Mouse (Mus musculus) splenic B cell, adult 2 months (primary cell): ENCODE data around the gene Gm20388.
A peak's percentile ranks its signal among the peaks of the same experiment; 100 is the strongest.

Source experiments
- DNase-seq: peaks from one replicate; pipeline ENCODE4 v3.0.0-alpha.2; 2011; ENCODE audit warnings: low read depth, low spot score
- H3K27me3 ChIP-seq: 2 replicates; pipeline ENCODE4 v1.6.1; 2012; ENCODE audit warnings: mild to moderate bottlenecking, low read length, moderate library complexity, mixed read lengths; ENCODE audit not compliant: control insufficient read depth, poor library complexity, insufficient read depth, severe bottlenecking
- H3K36me3 ChIP-seq: 2 replicates; pipeline ENCODE4 v1.6.1; 2012; ENCODE audit warnings: mild to moderate bottlenecking, low read length, moderate library complexity, mixed read lengths; ENCODE audit not compliant: control insufficient read depth, poor library complexity, insufficient read depth, severe bottlenecking

Gene Gm20388

DNA sequence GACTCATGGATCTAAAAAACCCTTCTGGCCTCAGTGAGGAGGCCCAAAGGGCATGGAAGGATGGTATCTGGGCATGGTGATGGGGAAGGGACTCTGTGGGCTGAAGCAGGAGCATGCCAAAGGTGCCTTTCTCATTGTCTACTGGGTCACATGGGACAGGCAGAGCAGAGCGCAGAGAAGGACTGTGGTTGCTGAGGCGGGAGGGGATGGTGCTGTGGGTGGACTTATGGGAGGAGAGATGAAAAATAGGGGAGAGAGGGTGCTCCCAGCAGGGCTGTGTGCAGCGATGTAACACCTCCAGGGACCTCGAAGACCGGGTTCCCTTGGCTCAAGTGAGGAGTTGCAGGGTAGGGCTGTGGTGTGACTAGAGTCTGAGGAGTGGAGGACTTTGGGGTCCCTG, 281.5 kb downstream of the Gm20388 start:
- H3K36me3 ChIP-seq: no peaks in the 10 kb centered on the region
- DNase-seq: no peak
- no peaks in the 10 kb centered on the region for H3K27me3 ChIP-seq

DNA sequence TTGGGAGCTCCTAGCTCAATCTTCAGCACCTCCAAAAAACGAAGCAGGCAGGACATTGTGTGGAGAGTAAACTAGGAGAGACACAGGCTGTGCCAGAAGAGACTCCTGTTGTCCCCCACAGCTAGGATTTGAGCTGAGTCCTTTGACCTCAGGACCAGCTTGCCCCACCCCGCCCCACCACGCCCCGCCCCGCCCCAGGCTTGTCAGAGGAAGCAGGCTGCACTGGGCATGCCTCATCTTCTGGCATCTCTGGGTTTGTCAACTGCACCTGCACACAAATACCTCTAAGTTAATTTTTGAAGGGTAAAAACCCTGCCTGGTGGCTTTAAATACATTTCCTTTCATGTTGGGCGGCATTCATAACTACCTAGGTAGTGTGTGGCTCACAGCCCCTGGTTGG, 290.7 kb downstream of the Gm20388 start:
- Histone ChIP-seq H3K27me3 (no peaks in the 10 kb centered on the region), H3K36me3 (no peaks in the 10 kb centered on the region)
- no peak for DNase-seq

DNA sequence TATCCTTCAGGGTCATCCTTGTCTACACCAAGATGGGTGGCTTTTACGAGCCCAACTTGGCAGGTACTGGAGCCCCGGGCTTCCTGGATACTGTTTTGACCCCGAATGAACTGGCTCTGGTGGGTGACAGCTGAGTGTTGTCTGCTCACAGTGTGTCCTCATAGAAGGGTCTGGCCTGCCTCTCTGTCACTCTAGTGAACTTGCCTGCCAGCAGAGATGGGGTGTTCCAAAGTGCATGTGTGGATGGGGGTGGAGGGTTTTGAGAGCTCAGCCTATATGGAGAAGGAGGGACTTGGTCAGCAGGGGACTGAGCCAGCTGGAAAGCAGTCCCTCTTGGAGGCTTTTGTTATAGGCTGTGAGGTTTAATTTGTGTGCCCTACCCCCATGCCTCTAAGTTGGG, 291.9 kb downstream of the Gm20388 start:
- DNase-seq: no peak
- Histone ChIP-seq H3K36me3 (no peaks in the 10 kb centered on the region), H3K27me3 (no peaks in the 10 kb centered on the region)

DNA sequence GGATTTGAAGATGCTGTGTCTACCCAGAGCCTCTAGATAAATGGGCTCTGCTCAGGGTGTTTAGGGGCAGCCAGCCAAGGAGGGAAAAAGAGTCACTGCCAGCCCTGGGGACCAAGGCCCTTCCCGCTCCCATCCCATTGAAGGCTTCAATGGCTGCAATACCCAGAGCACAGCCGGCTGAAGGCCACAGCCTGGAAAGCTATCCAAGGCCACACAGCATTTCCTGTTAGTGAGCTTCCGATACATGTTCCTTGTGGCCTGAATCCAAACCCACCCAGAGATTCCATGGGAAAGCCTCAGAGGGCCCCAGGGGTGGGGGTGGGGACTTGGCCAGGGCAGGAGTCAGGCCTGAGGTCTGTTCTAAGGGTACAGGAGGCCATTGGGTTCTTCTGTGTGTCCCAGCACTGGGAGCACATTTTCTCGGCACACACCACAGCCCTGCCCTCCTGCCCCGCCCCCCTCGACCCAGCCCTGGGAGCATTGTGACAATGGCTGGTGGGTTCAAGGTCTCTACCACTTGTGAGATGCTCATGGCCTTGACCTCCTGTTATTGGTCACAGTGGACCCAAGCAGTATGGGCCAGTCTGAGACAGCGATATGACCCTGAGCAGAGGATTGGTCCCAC, 294.2 kb downstream of the Gm20388 start:
- Histone ChIP-seq H3K27me3 (no peaks in the 10 kb centered on the region), H3K36me3 (no peaks in the 10 kb centered on the region)
- DNase-seq: no peak

DNA sequence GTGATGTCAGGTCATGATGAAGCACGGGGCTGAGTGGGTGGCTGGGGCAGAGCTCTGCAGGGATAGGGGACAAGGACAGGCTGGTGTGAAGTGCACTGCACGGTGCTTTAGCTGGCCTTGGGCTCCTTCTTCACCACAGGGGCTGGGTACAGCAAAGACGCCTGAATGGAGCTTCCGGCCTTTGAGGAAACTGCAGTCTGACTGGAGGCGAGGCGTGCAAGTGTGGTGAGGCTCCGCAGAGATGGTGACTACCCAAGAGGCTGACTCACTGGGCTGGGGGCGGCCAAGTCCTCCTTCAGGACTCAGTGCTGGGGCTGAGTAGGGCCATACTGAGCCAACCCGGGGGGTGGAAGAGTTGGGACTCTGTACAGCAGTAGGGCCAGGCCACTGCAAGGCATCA, 295.3 kb downstream of the Gm20388 start:
- H3K27me3 ChIP-seq: no peaks in the 10 kb centered on the region
- no peaks in the 10 kb centered on the region for H3K36me3 ChIP-seq
- DNase-seq: no peak

DNA sequence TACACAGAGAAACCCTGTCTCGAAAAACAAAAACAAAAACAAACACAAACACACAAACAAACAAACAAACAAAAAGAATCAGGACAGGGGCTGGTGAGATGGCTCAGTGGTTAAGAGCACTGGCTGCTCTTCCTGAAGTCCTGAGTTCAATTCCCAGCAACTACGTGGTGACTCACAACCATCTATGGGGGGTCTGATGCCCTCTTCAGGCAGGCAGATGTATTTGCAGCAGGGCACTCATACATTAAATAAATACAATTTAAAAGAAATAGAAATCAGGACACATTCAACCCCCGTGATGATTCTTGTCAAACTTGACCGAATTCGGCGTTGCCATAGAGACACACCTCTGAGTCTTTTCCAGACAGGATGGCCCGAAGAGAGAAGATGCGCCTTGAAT, 296.7 kb downstream of the Gm20388 start:
- H3K27me3 ChIP-seq: no peaks in the 10 kb centered on the region
- no peaks in the 10 kb centered on the region for H3K36me3 ChIP-seq
- no peak for DNase-seq

DNA sequence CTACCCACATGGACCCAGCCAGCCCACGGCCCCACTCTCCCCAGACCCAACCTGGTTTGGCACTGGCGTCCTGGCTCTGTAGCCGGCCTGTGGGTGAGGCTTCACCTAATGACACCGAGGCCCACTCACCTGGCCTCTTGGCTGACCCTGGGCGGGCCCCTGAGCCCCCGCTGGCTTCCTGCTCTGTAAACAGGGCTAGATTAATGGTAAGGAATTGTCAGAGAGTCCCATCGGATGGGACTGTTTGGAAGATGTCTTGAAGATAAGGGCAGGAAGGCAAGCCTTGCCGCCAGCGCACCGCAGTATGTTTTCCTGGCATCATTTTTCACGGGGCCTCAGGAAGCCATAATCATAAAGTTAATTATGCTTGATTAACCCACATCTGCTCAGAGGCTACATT, 297.5 kb downstream of the Gm20388 start:
- H3K27me3 ChIP-seq: no peaks in the 10 kb centered on the region
- H3K36me3 ChIP-seq: no peaks in the 10 kb centered on the region
- no peak for DNase-seq

DNA sequence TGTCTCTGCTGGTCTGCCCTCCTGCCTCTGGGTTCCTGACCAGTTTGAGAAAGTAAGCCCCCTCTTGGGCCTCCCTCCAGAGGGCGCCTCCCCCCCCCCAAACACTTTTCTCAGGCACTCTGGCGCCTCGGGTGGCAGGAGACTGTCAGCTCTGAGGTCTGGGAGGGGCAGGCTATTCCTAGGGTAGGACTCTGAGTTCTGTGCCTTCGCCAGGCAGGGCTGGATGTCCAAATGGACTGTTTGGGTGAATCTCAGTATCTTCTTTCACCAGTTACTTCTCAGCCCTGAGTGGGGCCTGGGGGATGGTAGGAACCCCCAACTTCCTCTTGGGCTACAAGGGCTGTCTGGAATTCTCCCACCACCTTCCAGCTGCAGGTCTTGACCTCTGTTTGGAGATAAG, 300.7 kb downstream of the Gm20388 start:
- Histone ChIP-seq H3K27me3 (no peaks in the 10 kb centered on the region), H3K36me3 (no peaks in the 10 kb centered on the region)
- DNase-seq: no peak

DNA sequence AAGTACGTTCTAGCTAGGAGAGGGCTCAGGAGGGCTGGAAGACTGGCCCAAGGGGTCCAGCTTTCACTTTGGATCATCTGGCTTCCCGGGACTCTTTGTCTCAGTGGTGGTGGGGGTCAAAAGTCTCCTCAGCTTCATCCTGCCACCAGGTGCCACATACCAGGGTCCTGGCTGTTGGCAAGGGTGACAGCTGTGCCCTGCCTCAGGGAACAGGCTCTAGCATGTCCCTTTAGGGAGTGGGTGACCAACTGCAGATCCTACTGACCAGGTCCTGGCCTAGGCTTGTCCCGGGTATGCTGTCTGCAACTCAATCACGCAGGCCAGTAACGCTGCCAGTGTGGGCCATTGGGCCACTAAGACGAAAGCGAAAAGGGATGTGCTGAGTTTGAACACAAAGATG, 302.0 kb downstream of the Gm20388 start:
- no peak for DNase-seq
- Histone ChIP-seq H3K27me3 (no peaks in the 10 kb centered on the region), H3K36me3 (no peaks in the 10 kb centered on the region)

DNA sequence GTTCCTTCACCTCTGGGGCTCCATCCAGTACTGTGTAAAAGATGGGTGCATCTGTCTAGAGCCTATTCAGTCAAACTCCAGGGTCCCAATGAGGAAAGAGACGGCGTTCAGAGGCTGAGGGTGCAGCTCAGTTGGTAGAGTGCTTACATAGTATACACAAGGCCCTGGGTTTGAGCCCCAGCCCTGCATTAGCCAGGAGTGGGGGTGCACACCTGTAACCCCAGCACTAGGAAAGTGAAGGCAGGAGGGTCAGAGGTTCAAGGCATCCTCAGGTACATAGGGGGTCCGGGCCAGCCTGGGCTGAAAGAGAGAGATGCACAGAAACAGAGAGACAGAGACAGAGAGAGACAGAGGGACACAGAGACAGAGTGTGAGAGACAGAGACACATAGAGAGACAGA, 302.6 kb downstream of the Gm20388 start:
- DNase-seq: no peak
- Histone ChIP-seq H3K27me3 (no peaks in the 10 kb centered on the region), H3K36me3 (no peaks in the 10 kb centered on the region)

DNA sequence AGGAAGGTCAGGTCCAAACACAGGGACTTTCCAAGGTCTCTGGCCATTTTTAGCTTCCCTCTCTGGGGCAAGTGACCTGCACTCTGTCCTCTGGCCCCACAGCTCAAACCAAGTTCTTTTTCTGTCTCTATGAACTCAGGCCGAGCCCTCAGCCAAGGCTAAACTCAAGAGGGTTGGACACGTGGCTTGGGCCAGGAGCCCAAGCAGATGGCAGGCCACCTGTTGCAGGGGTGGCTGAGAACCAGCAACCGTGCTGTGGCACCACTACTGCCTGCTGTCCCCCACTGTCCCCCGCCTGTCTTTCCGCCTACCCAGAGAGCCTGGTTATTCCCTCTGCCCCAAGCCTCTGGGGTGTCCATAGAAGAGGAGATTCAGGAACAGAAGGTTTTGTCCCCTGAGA, 303.3 kb downstream of the Gm20388 start:
- peak; percentile 28 for DNase-seq
- no peaks in the 10 kb centered on the region for H3K27me3 ChIP-seq
- H3K36me3 ChIP-seq: no peaks in the 10 kb centered on the region

DNA sequence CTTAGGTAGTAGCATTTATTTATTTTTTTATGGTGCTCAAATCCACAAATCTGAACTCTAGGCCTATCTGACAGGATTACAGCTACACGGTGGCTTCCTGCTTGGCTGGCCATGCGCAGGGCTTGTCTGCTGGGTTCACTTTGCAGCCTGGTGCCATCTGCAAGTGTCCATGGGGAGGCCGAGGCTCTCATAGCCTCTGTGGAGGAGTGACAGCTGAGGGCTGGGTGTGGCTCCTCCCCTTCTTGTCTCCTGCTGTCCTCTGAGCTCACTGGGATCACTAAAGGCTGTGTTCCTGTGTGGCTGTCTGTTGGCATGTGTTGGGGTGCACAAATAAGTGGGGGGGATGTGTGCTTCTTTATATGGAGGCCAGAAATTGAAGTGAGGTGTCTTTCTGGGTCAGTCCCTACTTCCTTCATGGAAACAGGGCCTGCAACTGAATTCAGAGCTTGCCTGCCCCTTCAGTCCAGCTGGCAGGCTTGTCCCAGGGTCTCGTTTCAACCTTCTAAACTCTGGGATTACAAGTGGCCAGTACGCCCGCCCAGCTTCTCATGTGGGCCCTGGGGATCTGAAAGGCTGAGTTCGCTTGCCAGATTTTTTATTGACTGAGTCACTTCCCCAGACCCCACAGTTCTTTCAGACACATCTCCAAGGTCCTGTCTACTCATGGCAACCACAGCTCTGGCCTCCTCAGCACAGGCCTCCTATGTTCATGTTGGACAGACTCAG, 304.9 kb downstream of the Gm20388 start:
- no peaks in the 10 kb centered on the region for H3K36me3 ChIP-seq
- H3K27me3 ChIP-seq: no peaks in the 10 kb centered on the region
- peak; percentile 23 for DNase-seq

DNA sequence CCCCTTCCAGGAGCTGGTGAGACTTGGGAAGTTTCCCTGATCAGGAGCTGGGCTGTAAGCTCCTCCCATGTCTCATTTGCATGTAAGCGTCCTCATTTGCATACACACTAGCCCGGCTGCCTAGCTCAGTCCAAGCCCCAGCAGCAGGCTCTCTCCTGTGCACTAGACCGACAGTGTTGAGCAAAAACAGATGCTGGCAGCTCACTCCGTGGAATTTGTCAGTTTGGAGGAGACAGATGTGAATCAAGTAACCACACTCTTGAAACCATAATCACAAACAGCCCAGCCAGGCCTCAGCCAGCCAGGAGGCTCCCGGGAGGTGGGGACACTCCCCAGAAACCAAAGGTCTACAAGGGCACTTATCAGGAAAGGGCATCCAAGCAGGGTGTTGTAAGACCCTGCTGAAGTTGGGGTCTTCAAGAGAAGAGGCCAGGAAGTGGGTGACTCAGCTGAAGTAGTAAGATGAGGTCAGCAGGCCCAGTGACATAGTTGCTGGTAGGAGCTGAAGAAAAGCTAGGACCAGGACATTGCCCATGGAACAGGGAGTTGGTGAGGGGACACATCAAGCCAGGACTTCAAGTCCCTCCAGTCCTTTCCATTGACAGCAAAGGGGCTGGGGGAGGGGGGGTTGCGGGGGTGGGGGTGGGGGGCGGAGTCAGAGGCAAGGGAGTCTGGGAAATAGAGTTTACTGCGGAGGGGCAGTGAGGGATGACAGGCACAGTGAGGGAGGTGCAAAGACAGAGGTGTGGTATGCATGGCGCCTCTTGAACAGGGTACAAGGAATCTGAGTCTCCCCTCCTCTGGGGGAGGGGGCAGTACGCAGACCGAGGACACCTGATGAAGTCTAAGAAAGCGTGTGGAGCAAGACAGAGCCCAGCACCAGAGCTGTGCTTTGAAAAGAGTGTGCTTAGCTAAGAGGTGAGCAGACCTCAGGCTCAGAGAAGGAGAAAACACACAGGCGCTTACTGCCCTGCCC, 306.5 kb downstream of the Gm20388 start:
- no peaks in the 10 kb centered on the region for H3K27me3 ChIP-seq
- H3K36me3 ChIP-seq: no peaks in the 10 kb centered on the region
- peak; percentile 27 for DNase-seq

DNA sequence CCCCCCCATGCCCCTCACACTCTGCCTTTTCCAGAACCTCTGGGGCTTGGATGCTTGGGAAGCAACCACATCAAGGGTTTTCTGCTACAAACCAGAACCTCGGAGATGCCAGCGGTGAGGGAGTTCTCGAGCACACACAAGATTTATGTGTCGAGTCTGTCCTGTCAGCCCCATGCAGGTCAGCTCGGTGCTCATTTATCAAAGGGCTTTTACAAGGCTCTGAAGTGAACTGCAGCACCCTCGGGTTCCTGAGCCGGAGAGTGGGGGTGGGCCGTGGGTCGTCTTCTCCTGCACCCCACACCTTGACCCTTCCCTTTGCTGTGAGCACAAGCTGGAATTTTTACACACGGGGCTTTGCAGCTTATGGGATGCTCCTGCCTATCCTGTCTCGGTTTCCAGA, 311.9 kb downstream of the Gm20388 start:
- no peaks in the 10 kb centered on the region for H3K36me3 ChIP-seq
- DNase-seq: no peak
- H3K27me3 ChIP-seq: no peaks in the 10 kb centered on the region
